Mouse (Mus musculus) midbrain, embryonic 14.5 days (tissue): ENCODE results near the gene Csn3. TPM values are rescaled to one million over a fixed set of nuclear protein-coding genes. Genes with fewer than 3 reads are reported as not detected.

Experiments used
- ATAC-seq: fragments of 200-750 bp; cut with Nextera tagmentation; 2 replicates; pipeline ENCODE4 v1.8.0; 2017; ENCODE audit warnings: moderate number of reproducible peaks, moderate library complexity; ENCODE audit not compliant: low FRiP score, low TSS enrichment
- DNase-seq: peaks from one replicate; pipeline ENCODE4 v3.0.0-alpha.2; 2015
- H3K27ac ChIP-seq: fragments of 300-500 bp; sonication (generic); replicated peaks from 2 replicates; pipeline ENCODE4 v1.5.1; 2014; ENCODE audit warnings: mild to moderate bottlenecking, low read depth, low read length, moderate library complexity
- H3K27me3 ChIP-seq: fragments of 300-500 bp; sonication (generic); 2 replicates; pipeline ENCODE4 v1.6.1; 2014; ENCODE audit warnings: low read length, control low read depth, mixed read lengths; ENCODE audit not compliant: control insufficient read depth, insufficient read depth
- H3K36me3 ChIP-seq: fragments of 300-500 bp; sonication (generic); 2 replicates; pipeline ENCODE4 v1.6.1; 2014; ENCODE audit warnings: low read length, control low read depth; ENCODE audit not compliant: control insufficient read depth, insufficient read depth
- H3K4me1 ChIP-seq: fragments of 300-500 bp; sonication (generic); 2 replicates; pipeline ENCODE4 v1.6.1; 2014; ENCODE audit warnings: mild to moderate bottlenecking, antibody characterized with exemption, low read length, control low read depth; ENCODE audit not compliant: control insufficient read depth, insufficient read depth
- H3K4me2 ChIP-seq: fragments of 300-500 bp; sonication (generic); 2 replicates; pipeline ENCODE4 v1.6.1; 2014; ENCODE audit warnings: mild to moderate bottlenecking, low read length, moderate library complexity
- H3K4me3 ChIP-seq: fragments of 300-500 bp; sonication (generic); replicated peaks from 2 replicates; pipeline ENCODE4 v1.5.1; 2014; ENCODE audit warnings: low read depth, low read length
- H3K9ac ChIP-seq: fragments of 300-500 bp; sonication (generic); replicated peaks from 2 replicates; pipeline ENCODE4 v1.6.1; 2014; ENCODE audit warnings: mild to moderate bottlenecking, low read length, moderate library complexity
- H3K9me3 ChIP-seq: fragments of 300-500 bp; sonication (generic); 2 replicates; pipeline ENCODE4 v1.6.1; 2016; ENCODE audit warnings: low read length, control low read depth, mixed read lengths; ENCODE audit not compliant: control insufficient read depth
- WGBS: fragments of 180-500 bp; shearing (Covaris S2); extraction: QIAGEN DNeasy Blood & Tissue Kit; methylation state at CpG from one replicate; pipeline ENCODE4 v1.1.7; 2014; 5-methylcytosine and 5-hydroxymethylcytosine counted together
- polyA plus RNA-seq: library from polyadenylated mRNA; unstranded; fragments of >200 nt; fragmentation: Nextera tagmentation; extraction: Ambion mirVana; gene quantifications from 2 replicates; pipeline ENCODE4 v1.2.1, GENCODE M21; 2014

Csn3 gene
- not detected in 2 replicates for polyA plus RNA-seq

- Histone ChIP-seq H3K4me1 (no peaks in the 10 kb centered on the region), H3K9me3 (no peaks in the 10 kb centered on the region), H3K36me3 (no peaks in the 10 kb centered on the region), H3K4me2 (no peak within 1 kb of the TSS), H3K9ac (no peak within 1 kb of the TSS), H3K4me3 (no peak within 1 kb of the TSS), H3K27me3 (no peaks in the 10 kb centered on the region), H3K27ac (no peak within 1 kb of the TSS)
- ATAC-seq (0 out of 2 replicates have a peak, but pooled peaks have one; percentile 6), DNase-seq (no peak)
- 28% methylated on average over 5 of the region's 5 CpGs for WGBS
These were observed at the start of gene Csn3 for GRCm38 (mm10) chr5:87925372-87925771. Gene Csn3 (plus strand): TSS chr5:87925579.

GRCm38 (mm10) chr5:87884729-87885128 lies 40.6 kb upstream of the Csn3 start, which contains the start of gene Odam:
Gene Odam (plus strand): TSS chr5:87885029.
- 86% methylated on average over 1 of the region's 1 CpGs for WGBS

GRCm38 (mm10) chr5:87931603-87932002 lies 6.2 kb downstream of the Csn3 start:
- no peak overlapping the region for H3K4me2 ChIP-seq
- 55% methylated on average over 1 of the region's 1 CpGs for WGBS
- H3K4me1 ChIP-seq: no peaks in the 10 kb centered on the region
- no peak overlapping the region for H3K27ac ChIP-seq
- H3K27me3 ChIP-seq: no peaks in the 10 kb centered on the region
- DNase-seq (no peak), ATAC-seq (no peak)
- no peaks in the 10 kb centered on the region for H3K9me3 ChIP-seq
- no peaks in the 10 kb centered on the region for H3K36me3 ChIP-seq
- no peak overlapping the region for H3K4me3 ChIP-seq
- H3K9ac ChIP-seq: no peak overlapping the region

More at GRCm38 (mm10) chr5:87884729-87885128, 40.6 kb upstream of the Csn3 start, which contains the start of gene Odam:
- H3K9ac ChIP-seq: no peak within 1 kb of the TSS
- H3K27ac ChIP-seq: no peak within 1 kb of the TSS
- no peak within 1 kb of the TSS for H3K4me3 ChIP-seq
- ATAC-seq: no peak
- H3K4me2 ChIP-seq: no peak within 1 kb of the TSS
- no peaks in the 10 kb centered on the region for H3K27me3 ChIP-seq
- no peaks in the 10 kb centered on the region for H3K9me3 ChIP-seq
- no peak for DNase-seq
- H3K36me3 ChIP-seq: no peaks in the 10 kb centered on the region
- H3K4me1 ChIP-seq: no peaks in the 10 kb centered on the region

- DNase-seq (peak; percentile 62), ATAC-seq (no peak)
- no peaks in the 10 kb centered on the region for H3K4me1 ChIP-seq
- no peak overlapping the region for H3K9ac ChIP-seq
- 46% methylated on average over 3 of the region's 3 CpGs for WGBS
- H3K27ac ChIP-seq: no peak overlapping the region
- H3K4me3 ChIP-seq: no peak overlapping the region
- no peaks in the 10 kb centered on the region for H3K27me3 ChIP-seq
- no peaks in the 10 kb centered on the region for H3K36me3 ChIP-seq
- no peak overlapping the region for H3K4me2 ChIP-seq
- no peaks in the 10 kb centered on the region for H3K9me3 ChIP-seq
These were observed 15.4 kb downstream of the Csn3 start for GRCm38 (mm10) chr5:87940752-87941151.

- Histone ChIP-seq H3K4me3 (no peak overlapping the region), H3K27ac (no peak overlapping the region), H3K36me3 (no peaks in the 10 kb centered on the region), H3K27me3 (no peaks in the 10 kb centered on the region), H3K9ac (no peak overlapping the region), H3K9me3 (no peaks in the 10 kb centered on the region), H3K4me2 (no peak overlapping the region), H3K4me1 (no peaks in the 10 kb centered on the region)
- DNase-seq (no peak), ATAC-seq (no peak)
These were observed 17.1 kb downstream of the Csn3 start for GRCm38 (mm10) chr5:87942515-87942914.

- Histone ChIP-seq H3K4me3 (no peak overlapping the region), H3K9ac (no peak overlapping the region), H3K27me3 (no peaks in the 10 kb centered on the region), H3K4me1 (no peaks in the 10 kb centered on the region), H3K4me2 (no peak overlapping the region), H3K9me3 (no peaks in the 10 kb centered on the region), H3K27ac (no peak overlapping the region), H3K36me3 (no peaks in the 10 kb centered on the region)
- ATAC-seq (no peak), DNase-seq (no peak)
These were observed 26.5 kb downstream of the Csn3 start for GRCm38 (mm10) chr5:87951836-87952235.

GRCm38 (mm10) chr5:87969201-87969600 lies 43.8 kb downstream of the Csn3 start, which contains the start of the genes 2310003L06Rik and Gm28434:
Gene 2310003L06Rik (plus strand): TSS chr5:87969459.
Gene Gm28434 (plus strand): TSS chr5:87969517.
- no peak for ATAC-seq
- 47% methylated on average over 2 of the region's 2 CpGs for WGBS
- H3K4me1 ChIP-seq: no peaks in the 10 kb centered on the region
- no peak within 1 kb of the TSS for H3K4me2 ChIP-seq
- H3K27me3 ChIP-seq: no peaks in the 10 kb centered on the region
- H3K4me3 ChIP-seq: no peak within 1 kb of the TSS
- H3K27ac ChIP-seq: no peak within 1 kb of the TSS
- no peaks in the 10 kb centered on the region for H3K36me3 ChIP-seq
- 0 out of 2 replicates have a peak, but pooled peaks cover 2% of the 10 kb centered on the region for H3K9me3 ChIP-seq
- no peak within 1 kb of the TSS for H3K9ac ChIP-seq
- no peak for DNase-seq

GRCm38 (mm10) chr5:87979139-87979538 lies 53.8 kb downstream of the Csn3 start, which contains the start of gene Cabs1:
Gene Cabs1 (plus strand): TSS chr5:87979439.
- Histone ChIP-seq H3K9me3 (no peaks in the 10 kb centered on the region), H3K4me2 (no peak within 1 kb of the TSS), H3K4me3 (no peak within 1 kb of the TSS), H3K27ac (no peak within 1 kb of the TSS), H3K27me3 (no peaks in the 10 kb centered on the region), H3K4me1 (no peaks in the 10 kb centered on the region), H3K9ac (no peak within 1 kb of the TSS), H3K36me3 (no peaks in the 10 kb centered on the region)
- no peak for DNase-seq
- 89% methylated on average over 3 of the region's 3 CpGs for WGBS
- no peak for ATAC-seq
